Mouse (Mus musculus) neural tube, embryonic 15.5 days (tissue): ENCODE results near the gene Lypd3. TPM values are rescaled to one million over a fixed set of nuclear protein-coding genes. Genes with fewer than 3 reads are reported as not detected.
A peak's percentile ranks its signal among the peaks of the same experiment; 100 is the strongest.

Experiments
- ATAC-seq: fragments of 200-750 bp; cut with Nextera tagmentation; 2 replicates; pipeline ENCODE4 v1.8.0; 2017; ENCODE audit warnings: mild to moderate bottlenecking, moderate TSS enrichment, moderate library complexity; ENCODE audit not compliant: low FRiP score
- H3K27ac ChIP-seq: fragments of 300-500 bp; sonication (generic); replicated peaks from 2 replicates; pipeline ENCODE4 v1.5.1; 2015; ENCODE audit warnings: mild to moderate bottlenecking, inconsistent platforms
- H3K27me3 ChIP-seq: fragments of 300-500 bp; sonication (generic); replicated peaks from 2 replicates; pipeline ENCODE4 v1.6.1; 2015; ENCODE audit warnings: inconsistent platforms
- H3K36me3 ChIP-seq: fragments of 300-500 bp; sonication (generic); 2 replicates; pipeline ENCODE4 v1.6.1; 2015; ENCODE audit warnings: inconsistent platforms
- H3K4me1 ChIP-seq: fragments of 300-500 bp; sonication (generic); 2 replicates; pipeline ENCODE4 v1.6.1; 2015; ENCODE audit warnings: inconsistent platforms
- H3K4me2 ChIP-seq: fragments of 300-500 bp; sonication (generic); 2 replicates; pipeline ENCODE4 v1.6.1; 2015; ENCODE audit warnings: inconsistent platforms, mild to moderate bottlenecking, moderate library complexity
- H3K4me3 ChIP-seq: fragments of 300-500 bp; sonication (generic); replicated peaks from 2 replicates; pipeline ENCODE4 v1.5.1; 2015; ENCODE audit warnings: mild to moderate bottlenecking, inconsistent platforms
- H3K9ac ChIP-seq: fragments of 300-500 bp; sonication (generic); replicated peaks from 2 replicates; pipeline ENCODE4 v1.6.1; 2015; ENCODE audit warnings: mild to moderate bottlenecking, inconsistent platforms
- H3K9me3 ChIP-seq: fragments of 300-500 bp; sonication (generic); replicated peaks from 2 replicates; pipeline ENCODE4 v1.6.1; 2016; ENCODE audit warnings: inconsistent platforms
- WGBS: fragments of 180-500 bp; shearing (Covaris S2); methylation state at CpG from one replicate; pipeline ENCODE4 v1.1.7; 2015; ENCODE audit warnings: mixed read lengths; 5-methylcytosine and 5-hydroxymethylcytosine counted together
- polyA plus RNA-seq: library from polyadenylated mRNA; unstranded; fragments of >200 nt; fragmentation: Nextera tagmentation; extraction: Ambion mirVana; gene quantifications from 2 replicates; pipeline ENCODE4 v1.2.1, GENCODE M21; 2015

The Lypd3 gene
- polyA plus RNA-seq, 1 experiment from 2014 or later: 0.36 TPM

DNA sequence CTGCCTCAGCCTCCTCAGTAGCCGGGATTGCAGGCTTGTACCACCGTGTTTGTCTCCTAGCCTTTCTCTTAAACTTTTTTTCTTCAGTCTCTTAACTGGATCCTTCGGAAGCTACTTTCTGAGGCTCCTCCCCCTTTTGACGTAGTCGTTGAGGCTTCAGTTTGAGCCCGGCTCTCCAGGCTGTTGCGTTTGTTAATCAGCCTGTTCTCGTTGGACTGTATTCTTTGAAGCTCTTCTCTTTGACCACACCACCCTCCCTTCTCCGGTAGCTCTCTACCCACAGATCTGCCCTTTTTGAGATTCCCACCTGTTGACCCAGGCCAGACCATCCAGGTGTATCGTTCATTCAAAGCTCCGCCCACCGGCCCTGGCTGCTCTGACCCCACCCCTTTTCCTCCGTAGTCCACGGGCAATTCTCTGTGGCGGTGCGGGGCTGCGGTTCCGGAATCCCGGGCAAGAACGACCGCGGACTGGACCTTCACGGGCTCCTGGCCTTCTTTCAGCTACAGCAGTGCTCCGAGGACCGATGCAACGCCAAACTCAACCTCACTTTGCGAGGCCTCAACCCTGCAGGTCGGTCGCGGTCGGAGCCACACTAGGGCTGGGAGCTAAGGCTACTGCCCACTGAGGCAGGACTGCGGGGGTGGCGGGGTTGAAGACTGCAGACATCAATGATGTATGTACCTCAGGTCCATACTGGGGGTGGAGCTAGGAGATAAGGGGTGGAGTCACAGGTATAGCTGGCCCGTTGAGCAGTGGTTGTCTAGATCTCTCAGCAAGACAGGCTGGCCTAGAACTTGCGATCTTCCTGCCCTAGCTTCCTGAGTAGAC lies 1.9 kb downstream of the Lypd3 start:
- H3K9ac ChIP-seq: peak overlapping the region; percentile 37; the same call in 1 of the 2 replicates

DNA sequence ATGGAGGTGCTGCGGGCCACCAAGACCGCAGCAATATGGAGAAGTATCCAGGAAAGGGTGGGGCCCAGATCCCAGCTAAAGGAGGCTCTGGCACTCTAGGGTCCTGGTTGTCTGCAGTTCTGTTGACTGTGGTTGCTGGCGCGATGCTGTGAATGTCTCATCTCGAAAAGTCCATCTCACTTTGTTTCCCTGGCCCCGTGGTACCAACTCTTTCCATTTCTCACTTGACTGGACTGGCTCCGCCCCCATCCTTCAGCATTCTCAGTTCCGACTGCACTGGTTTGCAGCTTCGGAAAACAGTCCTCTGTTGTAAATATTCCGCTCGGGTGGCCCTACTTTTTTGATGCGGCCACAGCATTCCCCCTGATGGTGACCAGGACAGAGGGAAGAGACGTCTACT lies 4.1 kb downstream of the Lypd3 start:
- H3K27me3 ChIP-seq: peaks cover 63% of the 10 kb centered on the region
- no peak overlapping the region for H3K4me2 ChIP-seq
- H3K9ac ChIP-seq: no peak overlapping the region
- no peaks in the 10 kb centered on the region for H3K9me3 ChIP-seq
- no peaks in the 10 kb centered on the region for H3K36me3 ChIP-seq
- no peak overlapping the region for H3K4me3 ChIP-seq
- 64% methylated on average over 13 of the region's 13 CpGs for WGBS
- H3K27ac ChIP-seq: no peak overlapping the region
- no peak for ATAC-seq
- peaks cover 20% of the 10 kb centered on the region for H3K4me1 ChIP-seq

More for the DNA sequence above, 1.9 kb downstream of the Lypd3 start:
- WGBS: 3% methylated on average over 35 of the region's 35 CpGs
- peak overlapping the region; percentile 42 for H3K4me3 ChIP-seq
- H3K36me3 ChIP-seq: no peaks in the 10 kb centered on the region
- peaks cover 63% of the 10 kb centered on the region for H3K27me3 ChIP-seq
- H3K27ac ChIP-seq: no peak overlapping the region
- H3K4me1 ChIP-seq: peaks cover 20% of the 10 kb centered on the region
- peak; percentile 32; the same call in 1 of the 2 replicates for ATAC-seq
- H3K4me2 ChIP-seq: peak overlapping the region; percentile 81
- H3K9me3 ChIP-seq: no peaks in the 10 kb centered on the region

DNA sequence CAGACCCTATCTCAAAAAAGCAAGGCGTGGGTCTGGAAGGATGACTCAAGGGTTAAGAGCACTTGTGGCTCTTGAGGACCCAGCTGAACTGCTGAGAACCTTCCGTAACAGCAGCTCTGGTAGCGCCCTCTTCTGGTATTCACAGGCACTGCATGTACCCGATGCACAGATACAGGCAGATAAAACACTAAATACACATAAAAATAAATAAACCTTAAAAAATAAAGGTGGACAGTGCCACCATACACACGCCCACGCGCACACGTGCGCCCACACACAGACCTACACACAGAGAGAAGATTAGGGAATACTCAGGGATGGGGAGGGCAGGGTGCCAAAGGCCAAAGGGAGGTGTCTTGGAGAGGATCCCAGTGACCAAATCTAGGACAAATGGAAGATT lies 6.1 kb downstream of the Lypd3 start:
- Histone ChIP-seq H3K9me3 (no peaks in the 10 kb centered on the region), H3K4me3 (no peak overlapping the region), H3K36me3 (no peaks in the 10 kb centered on the region), H3K4me2 (no peak overlapping the region), H3K27ac (no peak overlapping the region), H3K27me3 (peaks cover 45% of the 10 kb centered on the region), H3K4me1 (peaks cover 12% of the 10 kb centered on the region), H3K9ac (no peak overlapping the region)
- 7% methylated on average over 9 of the region's 9 CpGs for WGBS
- ATAC-seq: no peak

DNA sequence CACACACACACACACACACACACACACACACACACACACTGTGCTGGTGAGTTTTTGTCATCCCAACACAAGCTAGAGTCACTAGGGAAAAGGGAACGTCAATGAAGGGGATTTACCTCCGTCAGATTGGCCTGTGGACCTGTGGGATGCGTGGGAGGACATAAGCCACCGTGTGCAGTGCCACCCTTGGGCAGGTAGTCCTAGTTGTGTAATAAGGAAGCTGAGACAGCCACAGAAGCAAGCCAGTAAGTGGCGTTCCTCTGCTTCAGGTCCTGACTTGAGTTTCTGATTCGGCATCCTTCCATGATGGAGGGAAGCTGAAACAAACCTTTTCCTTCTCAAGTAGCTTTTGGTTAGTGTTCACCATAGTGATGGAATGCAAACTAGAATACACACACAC lies 8.1 kb downstream of the Lypd3 start:
- no peaks in the 10 kb centered on the region for H3K4me1 ChIP-seq
- no peak overlapping the region for H3K4me2 ChIP-seq
- H3K9me3 ChIP-seq: no peaks in the 10 kb centered on the region
- no peaks in the 10 kb centered on the region for H3K36me3 ChIP-seq
- no peak overlapping the region for H3K4me3 ChIP-seq
- H3K9ac ChIP-seq: no peak overlapping the region
- ATAC-seq: no peak
- H3K27me3 ChIP-seq: peaks cover 25% of the 10 kb centered on the region
- WGBS: 79% methylated on average over 6 of the region's 6 CpGs
- H3K27ac ChIP-seq: no peak overlapping the region

- H3K27me3 ChIP-seq: peaks cover 20% of the 10 kb centered on the region
- no peak overlapping the region for H3K27ac ChIP-seq
- no peaks in the 10 kb centered on the region for H3K9me3 ChIP-seq
- H3K4me3 ChIP-seq: no peak overlapping the region
- no peaks in the 10 kb centered on the region for H3K36me3 ChIP-seq
- ATAC-seq: no peak
- H3K4me1 ChIP-seq: no peaks in the 10 kb centered on the region
- H3K9ac ChIP-seq: no peak overlapping the region
- 76% methylated on average over 7 of the region's 7 CpGs for WGBS
- no peak overlapping the region for H3K4me2 ChIP-seq
Measured at GRCm38 (mm10) chr7:24644996-24645395, 8.6 kb downstream of the Lypd3 start.

DNA sequence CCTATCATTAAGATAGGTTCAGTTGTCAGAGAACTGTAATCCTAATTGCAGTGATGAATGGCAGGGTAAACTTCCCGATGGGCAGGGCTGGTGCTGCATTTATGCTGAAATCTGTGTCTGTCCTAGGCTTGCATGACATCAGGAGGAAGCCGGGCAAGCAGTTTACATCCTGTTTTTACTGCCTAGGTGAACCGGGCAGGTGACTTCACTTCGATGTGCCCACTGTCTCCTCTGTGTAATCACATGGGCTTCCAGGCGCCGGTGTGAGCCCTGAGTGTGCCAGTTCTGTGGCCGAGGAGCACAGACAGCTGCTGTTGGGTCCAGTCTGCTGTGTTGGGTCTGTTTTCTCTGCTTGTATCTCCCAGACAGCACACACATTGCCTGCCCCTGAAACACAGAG lies 10.1 kb downstream of the Lypd3 start:
- Histone ChIP-seq H3K36me3 (no peaks in the 10 kb centered on the region), H3K9me3 (no peaks in the 10 kb centered on the region), H3K9ac (no peak overlapping the region), H3K27ac (no peak overlapping the region), H3K4me1 (no peaks in the 10 kb centered on the region), H3K4me2 (no peak overlapping the region), H3K27me3 (peaks cover 9% of the 10 kb centered on the region; the same call in 1 of the 2 replicates), H3K4me3 (no peak overlapping the region)
- WGBS: 79% methylated on average over 7 of the region's 7 CpGs
- no peak for ATAC-seq

DNA sequence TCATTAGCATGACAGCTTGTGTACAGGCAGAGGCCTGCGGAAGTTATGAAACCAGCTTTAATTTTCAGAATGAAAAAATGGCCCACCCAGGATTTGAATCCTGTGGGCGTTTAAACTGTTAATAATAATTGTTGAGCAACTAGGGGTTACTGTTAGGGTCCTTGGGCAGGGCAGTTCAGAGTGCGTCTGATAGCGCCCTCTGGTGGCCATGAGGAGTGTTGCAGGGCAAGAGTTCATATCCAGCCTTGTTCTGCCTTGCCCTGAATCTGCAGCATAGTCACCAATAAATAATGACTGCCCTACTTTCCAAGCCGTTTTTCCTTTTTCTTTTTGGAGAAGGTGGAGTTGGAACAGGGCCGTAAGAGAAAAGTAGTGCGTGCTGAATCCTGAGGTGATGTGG lies 17.3 kb downstream of the Lypd3 start:
- WGBS: 21% methylated on average over 7 of the region's 7 CpGs
- ATAC-seq: no peak
- Histone ChIP-seq H3K4me2 (no peak overlapping the region), H3K9ac (no peak overlapping the region), H3K4me1 (no peaks in the 10 kb centered on the region), H3K9me3 (no peaks in the 10 kb centered on the region), H3K36me3 (no peaks in the 10 kb centered on the region), H3K27me3 (no peaks in the 10 kb centered on the region), H3K27ac (no peak overlapping the region), H3K4me3 (no peak overlapping the region)

DNA sequence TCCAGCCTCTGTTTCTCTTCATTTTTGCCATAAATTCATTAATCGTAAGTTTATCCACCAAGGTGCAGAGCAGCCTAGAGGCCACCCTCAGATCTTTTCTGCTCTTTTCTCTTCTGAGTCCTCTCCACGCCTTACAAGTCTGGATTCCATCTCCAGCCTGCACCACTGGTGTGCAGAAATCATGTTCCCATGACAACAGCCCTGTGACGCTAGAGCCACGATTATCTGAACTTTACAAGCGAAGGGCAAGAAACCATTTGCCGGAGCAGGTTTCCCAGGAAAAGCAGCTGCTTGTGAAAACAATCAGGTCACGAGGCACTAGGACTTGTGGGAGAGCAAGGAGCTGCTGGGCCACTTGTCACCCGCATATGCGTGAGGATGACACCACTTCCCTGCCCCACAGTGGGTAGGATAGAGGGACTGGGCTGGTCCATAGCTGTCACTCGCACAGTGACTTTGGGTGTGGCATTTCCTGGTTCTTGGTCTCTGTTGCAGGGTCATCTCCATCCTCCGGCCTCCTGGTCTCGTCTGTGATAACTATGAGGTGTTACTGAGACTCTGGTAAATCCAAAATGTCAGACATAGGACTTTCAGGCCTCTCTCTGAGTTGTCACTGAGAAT lies 23.5 kb downstream of the Lypd3 start:
- H3K27ac ChIP-seq: no peak overlapping the region
- H3K27me3 ChIP-seq: no peaks in the 10 kb centered on the region
- no peak for ATAC-seq
- no peaks in the 10 kb centered on the region for H3K4me1 ChIP-seq
- no peak overlapping the region for H3K9ac ChIP-seq
- no peak overlapping the region for H3K4me2 ChIP-seq
- no peaks in the 10 kb centered on the region for H3K36me3 ChIP-seq
- H3K9me3 ChIP-seq: no peaks in the 10 kb centered on the region
- no peak overlapping the region for H3K4me3 ChIP-seq
- 59% methylated on average over 12 of the region's 12 CpGs for WGBS

DNA sequence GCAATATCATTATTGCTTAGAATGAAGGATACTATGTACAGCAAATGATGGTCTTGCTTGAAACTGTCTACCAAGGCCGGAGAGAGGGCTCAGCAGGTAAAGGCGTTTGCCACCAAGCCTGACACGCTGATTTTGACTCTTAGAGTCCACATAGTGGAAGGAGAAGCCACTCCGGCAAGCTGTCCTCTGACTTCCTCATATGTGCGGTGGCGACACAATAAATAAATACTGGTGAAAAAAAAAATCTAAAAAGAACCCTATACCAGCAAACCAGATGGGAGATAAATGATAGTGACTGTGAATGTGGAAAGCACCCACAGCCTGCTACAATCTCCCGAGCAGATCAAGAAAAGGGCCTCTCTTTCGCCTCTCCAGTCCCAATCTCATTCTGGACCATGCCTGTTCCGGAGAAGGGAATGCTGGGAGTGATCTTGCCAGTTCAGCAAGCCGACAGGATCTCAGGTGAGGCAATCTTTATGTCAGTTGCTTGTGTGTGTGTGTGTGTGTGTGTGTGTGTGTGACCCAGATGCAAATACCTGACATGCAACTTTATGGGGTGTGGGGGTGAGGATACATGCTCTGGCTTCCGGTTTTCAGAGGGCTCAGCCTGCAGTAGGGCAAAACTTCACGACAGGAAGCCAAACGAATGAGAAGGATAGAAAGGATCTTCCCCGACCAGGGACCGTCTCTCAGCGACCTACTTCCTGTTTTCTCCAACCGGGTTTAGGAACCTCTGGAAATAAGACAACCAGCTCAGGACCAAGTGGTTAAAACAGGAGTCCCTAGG lies 25.0 kb downstream of the Lypd3 start:
- 72% methylated on average over 17 of the region's 17 CpGs for WGBS
- Histone ChIP-seq H3K36me3 (no peaks in the 10 kb centered on the region), H3K4me2 (no peak overlapping the region), H3K27me3 (no peaks in the 10 kb centered on the region), H3K9ac (no peak overlapping the region), H3K27ac (no peak overlapping the region), H3K4me3 (no peak overlapping the region), H3K4me1 (no peaks in the 10 kb centered on the region), H3K9me3 (no peaks in the 10 kb centered on the region)
- no peak for ATAC-seq

DNA sequence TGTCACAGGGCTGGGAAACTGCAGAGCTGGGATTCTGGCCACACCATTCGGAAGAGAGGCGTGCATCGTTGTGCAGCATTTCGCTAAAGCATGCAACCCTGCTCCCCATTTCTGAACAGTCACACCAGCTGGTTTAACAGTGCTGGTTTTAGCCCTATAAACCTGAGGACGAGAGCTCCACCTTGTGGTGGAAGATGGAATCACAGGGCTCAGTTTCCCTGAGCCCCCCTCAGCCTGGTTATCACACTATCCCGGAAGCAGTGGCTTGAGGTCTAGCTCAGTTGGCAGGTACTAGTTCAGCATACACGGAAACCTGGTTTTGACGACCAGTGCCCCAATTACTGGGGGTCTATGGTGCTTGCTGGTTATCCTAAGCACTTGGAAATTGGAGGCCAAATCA lies 26.2 kb downstream of the Lypd3 start:
- peak; percentile 21; the same call in 1 of the 2 replicates for ATAC-seq
- Histone ChIP-seq H3K27ac (no peak overlapping the region), H3K4me1 (no peaks in the 10 kb centered on the region), H3K9me3 (no peaks in the 10 kb centered on the region), H3K9ac (no peak overlapping the region), H3K4me2 (no peak overlapping the region), H3K36me3 (no peaks in the 10 kb centered on the region), H3K27me3 (no peaks in the 10 kb centered on the region), H3K4me3 (no peak overlapping the region)
- WGBS: 15% methylated on average over 8 of the region's 8 CpGs

DNA sequence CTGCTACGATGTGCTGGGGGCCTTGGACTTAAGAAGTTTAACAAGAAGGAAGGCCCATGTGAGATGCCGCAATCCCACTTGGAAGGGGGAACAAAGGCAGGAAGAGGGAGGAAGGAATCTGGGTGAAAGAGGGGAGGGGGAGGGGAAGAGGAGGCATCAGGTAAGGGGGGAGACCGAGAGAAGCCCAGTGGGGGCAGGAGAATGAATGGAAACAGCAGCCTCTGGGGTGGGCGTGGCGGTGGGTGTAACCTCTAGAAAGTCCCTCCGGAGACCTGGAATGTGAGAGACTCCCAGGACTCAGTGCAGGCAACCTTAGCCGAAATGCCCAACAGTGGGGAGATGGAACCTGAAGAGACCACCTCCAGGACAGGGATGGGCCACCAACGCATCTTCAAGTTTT lies 28.0 kb downstream of the Lypd3 start:
- no peaks in the 10 kb centered on the region for H3K9me3 ChIP-seq
- WGBS: 34% methylated on average over 8 of the region's 8 CpGs
- H3K27me3 ChIP-seq: no peaks in the 10 kb centered on the region
- no peaks in the 10 kb centered on the region for H3K36me3 ChIP-seq
- H3K4me3 ChIP-seq: no peak overlapping the region
- no peak overlapping the region for H3K27ac ChIP-seq
- no peak for ATAC-seq
- no peak overlapping the region for H3K9ac ChIP-seq
- no peaks in the 10 kb centered on the region for H3K4me1 ChIP-seq
- no peak overlapping the region for H3K4me2 ChIP-seq
